Mouse (Mus musculus) stomach, embryonic 15.5 days (tissue): Measurements from ENCODE around the gene Rwdd3. TPM values are rescaled to one million over a fixed set of nuclear protein-coding genes. Genes with fewer than 3 reads are reported as not detected.

Experiments used
- ATAC-seq: fragments of 200-750 bp; cut with Nextera tagmentation; 2 replicates; pipeline ENCODE4 v1.8.0; 2017; ENCODE audit warnings: low read depth, moderate number of reproducible peaks, moderate TSS enrichment; ENCODE audit not compliant: insufficient read depth, low FRiP score
- H3K27ac ChIP-seq: fragments of 300-500 bp; sonication (generic); 2 replicates; pipeline ENCODE4 v1.5.1; 2015; ENCODE audit warnings: mild to moderate bottlenecking, inconsistent platforms
- H3K27me3 ChIP-seq: fragments of 300-500 bp; sonication (generic); replicated peaks from 2 replicates; pipeline ENCODE4 v1.6.1; 2015; ENCODE audit warnings: inconsistent platforms
- H3K36me3 ChIP-seq: fragments of 300-500 bp; sonication (generic); 2 replicates; pipeline ENCODE4 v1.6.1; 2015; ENCODE audit warnings: inconsistent platforms
- H3K4me1 ChIP-seq: fragments of 300-500 bp; sonication (generic); 2 replicates; pipeline ENCODE4 v1.6.1; 2015; ENCODE audit warnings: inconsistent platforms
- H3K4me2 ChIP-seq: fragments of 300-500 bp; sonication (generic); 2 replicates; pipeline ENCODE4 v1.6.1; 2015; ENCODE audit warnings: mild to moderate bottlenecking, inconsistent platforms
- H3K4me3 ChIP-seq: fragments of 300-500 bp; sonication (generic); replicated peaks from 2 replicates; pipeline ENCODE4 v1.5.1; 2015; ENCODE audit warnings: inconsistent platforms
- H3K9ac ChIP-seq: fragments of 300-500 bp; sonication (generic); 2 replicates; pipeline ENCODE4 v1.6.1; 2015; ENCODE audit warnings: inconsistent platforms
- H3K9me3 ChIP-seq: fragments of 300-500 bp; sonication (generic); 2 replicates; pipeline ENCODE4 v1.6.1; 2016; ENCODE audit warnings: inconsistent platforms
- WGBS: fragments of 180-500 bp; shearing (Covaris S2); methylation state at CpG from one replicate; pipeline ENCODE4 v1.1.7; 2015; 5-methylcytosine and 5-hydroxymethylcytosine counted together
- polyA plus RNA-seq: library from polyadenylated mRNA; unstranded; fragments of >200 nt; fragmentation: Nextera tagmentation; extraction: Ambion mirVana; gene quantifications from 2 replicates; pipeline ENCODE4 v1.2.1, GENCODE M21; 2015

The Rwdd3 gene
- polyA plus RNA-seq, 1 experiment from 2014 or later = 5.1 TPM

- 77% methylated on average over 10 of the region's 10 CpGs for WGBS
These were observed 13.8 kb downstream of the Rwdd3 start for GRCm38 (mm10) chr3:121157546-121158330.

GRCm38 (mm10) chr3:121156451-121157186, 14.9 kb downstream of the Rwdd3 start:
- Histone ChIP-seq H3K27me3 (no peaks in the 10 kb centered on the region), H3K27ac (no peak overlapping the region), H3K4me2 (no peak overlapping the region), H3K4me3 (no peak overlapping the region), H3K4me1 (no peaks in the 10 kb centered on the region), H3K9ac (no peak overlapping the region), H3K9me3 (no peaks in the 10 kb centered on the region), H3K36me3 (no peaks in the 10 kb centered on the region)
- no peak for ATAC-seq
- WGBS = 74% methylated on average over 11 of the region's 11 CpGs

More at GRCm38 (mm10) chr3:121157546-121158330, 13.8 kb downstream of the Rwdd3 start:
- no peaks in the 10 kb centered on the region for H3K27me3 ChIP-seq
- H3K4me1 ChIP-seq = no peaks in the 10 kb centered on the region
- no peak overlapping the region for H3K4me2 ChIP-seq
- H3K27ac ChIP-seq = no peak overlapping the region
- no peak overlapping the region for H3K4me3 ChIP-seq
- ATAC-seq = no peak
- H3K36me3 ChIP-seq = no peaks in the 10 kb centered on the region
- no peak overlapping the region for H3K9ac ChIP-seq
- H3K9me3 ChIP-seq = no peaks in the 10 kb centered on the region

- Histone ChIP-seq H3K27me3 (no peaks in the 10 kb centered on the region), H3K4me1 (no peaks in the 10 kb centered on the region), H3K27ac (no peak overlapping the region), H3K9ac (no peak overlapping the region), H3K36me3 (no peaks in the 10 kb centered on the region), H3K9me3 (no peaks in the 10 kb centered on the region), H3K4me2 (no peak overlapping the region), H3K4me3 (no peak overlapping the region)
- ATAC-seq = no peak
- 57% methylated on average over 7 of the region's 7 CpGs for WGBS
These were observed 15.5 kb downstream of the Rwdd3 start for GRCm38 (mm10) chr3:121156043-121156442.

- Histone ChIP-seq H3K27ac (no peak overlapping the region), H3K27me3 (no peaks in the 10 kb centered on the region), H3K9ac (no peak overlapping the region), H3K4me3 (no peak overlapping the region), H3K4me1 (no peaks in the 10 kb centered on the region), H3K36me3 (no peaks in the 10 kb centered on the region), H3K4me2 (no peak overlapping the region), H3K9me3 (no peaks in the 10 kb centered on the region)
- ATAC-seq = no peak
- WGBS = 74% methylated on average over 11 of the region's 11 CpGs
These were observed 37.6 kb downstream of the Rwdd3 start for GRCm38 (mm10) chr3:121133937-121134336.

GRCm38 (mm10) chr3:121133039-121133438, 38.5 kb downstream of the Rwdd3 start:
- no peaks in the 10 kb centered on the region for H3K36me3 ChIP-seq
- no peak overlapping the region for H3K9ac ChIP-seq
- no peak overlapping the region for H3K4me3 ChIP-seq
- WGBS = 73% methylated on average over 5 of the region's 5 CpGs
- no peaks in the 10 kb centered on the region for H3K9me3 ChIP-seq
- ATAC-seq = no peak
- H3K4me2 ChIP-seq = no peak overlapping the region
- no peaks in the 10 kb centered on the region for H3K4me1 ChIP-seq
- no peaks in the 10 kb centered on the region for H3K27me3 ChIP-seq
- H3K27ac ChIP-seq = no peak overlapping the region

GRCm38 (mm10) chr3:121127171-121127570, 44.3 kb downstream of the Rwdd3 start:
- no peak overlapping the region for H3K27ac ChIP-seq
- no peak overlapping the region for H3K4me2 ChIP-seq
- no peaks in the 10 kb centered on the region for H3K36me3 ChIP-seq
- H3K9me3 ChIP-seq = no peaks in the 10 kb centered on the region
- no peak overlapping the region for H3K4me3 ChIP-seq
- H3K27me3 ChIP-seq = no peaks in the 10 kb centered on the region
- 89% methylated on average over 2 of the region's 2 CpGs for WGBS
- no peaks in the 10 kb centered on the region for H3K4me1 ChIP-seq
- no peak for ATAC-seq
- no peak overlapping the region for H3K9ac ChIP-seq

GRCm38 (mm10) chr3:121126476-121126875, 45.0 kb downstream of the Rwdd3 start:
- Histone ChIP-seq H3K4me3 (no peak overlapping the region), H3K9me3 (no peaks in the 10 kb centered on the region), H3K27ac (no peak overlapping the region), H3K9ac (no peak overlapping the region), H3K36me3 (no peaks in the 10 kb centered on the region), H3K27me3 (no peaks in the 10 kb centered on the region), H3K4me1 (no peaks in the 10 kb centered on the region), H3K4me2 (no peak overlapping the region)
- ATAC-seq = no peak
- WGBS = 71% methylated on average over 5 of the region's 5 CpGs

- Histone ChIP-seq H3K36me3 (no peaks in the 10 kb centered on the region), H3K27me3 (no peaks in the 10 kb centered on the region), H3K4me2 (no peak overlapping the region), H3K4me1 (no peaks in the 10 kb centered on the region), H3K9ac (no peak overlapping the region), H3K27ac (no peak overlapping the region), H3K9me3 (no peaks in the 10 kb centered on the region), H3K4me3 (no peak overlapping the region)
- ATAC-seq = no peak
- WGBS = 87% methylated on average over 5 of the region's 5 CpGs
These were observed 50.4 kb downstream of the Rwdd3 start for GRCm38 (mm10) chr3:121121072-121121471.

- Histone ChIP-seq H3K9ac (no peak overlapping the region), H3K4me3 (no peak overlapping the region), H3K36me3 (no peaks in the 10 kb centered on the region), H3K4me2 (no peak overlapping the region), H3K4me1 (no peaks in the 10 kb centered on the region), H3K27me3 (no peaks in the 10 kb centered on the region), H3K27ac (no peak overlapping the region), H3K9me3 (no peaks in the 10 kb centered on the region)
- 56% methylated on average over 13 of the region's 13 CpGs for WGBS
- ATAC-seq = no peak
These were observed 54.9 kb downstream of the Rwdd3 start for GRCm38 (mm10) chr3:121116590-121116989.

- Histone ChIP-seq H3K4me3 (no peak overlapping the region), H3K9me3 (no peaks in the 10 kb centered on the region), H3K4me1 (no peaks in the 10 kb centered on the region), H3K9ac (no peak overlapping the region), H3K27ac (no peak overlapping the region), H3K36me3 (no peaks in the 10 kb centered on the region), H3K4me2 (no peak overlapping the region), H3K27me3 (no peaks in the 10 kb centered on the region)
- no peak for ATAC-seq
- 62% methylated on average over 5 of the region's 5 CpGs for WGBS
These were observed 55.4 kb downstream of the Rwdd3 start for GRCm38 (mm10) chr3:121116067-121116466.

GRCm38 (mm10) chr3:121111068-121111467, 60.4 kb downstream of the Rwdd3 start:
- H3K27ac ChIP-seq = no peak overlapping the region
- no peak overlapping the region for H3K4me3 ChIP-seq
- H3K36me3 ChIP-seq = no peaks in the 10 kb centered on the region
- no peak for ATAC-seq
- H3K4me2 ChIP-seq = no peak overlapping the region
- H3K9me3 ChIP-seq = no peaks in the 10 kb centered on the region
- 67% methylated on average over 8 of the region's 8 CpGs for WGBS
- no peak overlapping the region for H3K9ac ChIP-seq
- no peaks in the 10 kb centered on the region for H3K27me3 ChIP-seq
- no peaks in the 10 kb centered on the region for H3K4me1 ChIP-seq

GRCm38 (mm10) chr3:121110430-121110829, 61.1 kb downstream of the Rwdd3 start:
- H3K4me3 ChIP-seq = no peak overlapping the region
- no peak overlapping the region for H3K9ac ChIP-seq
- no peak overlapping the region for H3K4me2 ChIP-seq
- no peaks in the 10 kb centered on the region for H3K36me3 ChIP-seq
- H3K27me3 ChIP-seq = no peaks in the 10 kb centered on the region
- no peaks in the 10 kb centered on the region for H3K4me1 ChIP-seq
- no peak for ATAC-seq
- H3K27ac ChIP-seq = no peak overlapping the region
- 79% methylated on average over 7 of the region's 7 CpGs for WGBS
- no peaks in the 10 kb centered on the region for H3K9me3 ChIP-seq
